Mouse (Mus musculus) frontal cortex, postnatal 36 days (tissue): ENCODE results near the gene Ptgs2.
A peak's percentile ranks its signal among the peaks of the same experiment; 100 is the strongest.

Experiments
- DNase-seq, 2 experiments: peaks; one replicate each; pipeline ENCODE4 v3.0.0; 2022; ENCODE audit warnings: low spot score in 2 of 2

Gene Ptgs2

GRCm38 (mm10) chr1:150099790-150100333, at the start of gene Ptgs2:
Gene Ptgs2 (plus strand): TSS chr1:150100031.
- DNase-seq = peak; percentile 64 to 66

DNA sequence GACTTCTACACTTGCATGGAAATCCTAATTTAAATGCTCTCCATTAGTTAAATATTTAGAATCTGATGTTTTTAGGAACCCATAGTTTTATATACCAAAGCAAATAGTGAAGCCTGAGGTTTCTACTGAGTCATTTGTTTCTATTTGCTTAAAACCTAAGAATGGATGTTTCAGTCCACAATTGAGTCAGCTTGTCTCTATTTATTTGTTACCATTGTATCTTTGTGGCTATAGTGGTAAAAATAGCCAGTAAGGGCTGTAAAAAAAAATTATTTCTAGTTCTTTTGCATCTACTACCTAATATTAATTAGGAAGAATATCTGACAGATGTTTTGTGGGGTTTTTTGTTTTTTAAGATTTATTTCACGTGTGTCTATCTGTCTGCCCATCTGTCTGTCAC, 49.6 kb upstream of the Ptgs2 start:
- DNase-seq = no peak

- no peak for DNase-seq
These were observed 34.1 kb upstream of the Ptgs2 start for GRCm38 (mm10) chr1:150065684-150066083.

GRCm38 (mm10) chr1:150072880-150073279, 27.0 kb upstream of the Ptgs2 start:
- no peak for DNase-seq

DNA sequence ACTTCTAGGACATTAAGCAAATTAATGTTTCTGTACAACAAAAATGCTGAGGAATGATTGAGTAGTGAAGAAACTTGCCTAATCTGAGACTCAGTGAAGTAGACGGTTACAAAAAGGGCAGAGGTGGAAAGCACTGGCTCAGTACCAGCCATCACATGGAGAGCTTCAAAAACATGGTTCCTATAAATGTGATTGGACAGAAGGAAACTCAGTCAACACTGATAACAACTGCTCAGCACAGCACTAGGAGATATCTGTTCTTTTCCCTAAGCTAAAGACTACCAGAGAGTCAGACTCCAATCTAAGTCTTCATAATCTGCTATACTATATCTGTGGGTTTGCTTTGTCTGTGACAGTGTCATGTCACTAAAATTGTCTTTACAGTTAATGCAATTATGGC, 25.2 kb upstream of the Ptgs2 start:
- DNase-seq = no peak

- peak; percentile 24 to 30 for DNase-seq
These were observed 10.7 kb upstream of the Ptgs2 start for GRCm38 (mm10) chr1:150089040-150089692.

DNA sequence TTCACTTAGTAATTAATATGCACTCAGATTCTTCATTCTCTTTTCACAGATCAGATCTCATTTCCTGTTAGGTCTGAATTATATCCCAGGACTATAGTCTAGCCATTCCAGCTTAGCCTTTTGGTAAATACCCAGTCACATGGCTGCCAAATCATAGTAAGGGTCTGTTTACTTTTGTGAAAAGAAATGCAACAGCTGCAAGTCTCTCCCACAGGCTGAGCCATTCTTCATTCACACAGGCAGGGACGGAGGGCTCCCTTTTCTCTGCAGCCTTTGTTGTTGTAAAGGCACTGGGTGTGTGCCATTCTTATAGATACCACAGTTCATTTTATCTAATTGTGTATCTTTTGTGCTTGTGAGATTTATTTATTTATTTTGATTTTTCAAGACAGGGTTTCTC, 9.6 kb upstream of the Ptgs2 start:
- no peak for DNase-seq

GRCm38 (mm10) chr1:150097036-150097435, 2.8 kb upstream of the Ptgs2 start:
- DNase-seq = no peak

- no peak for DNase-seq
These were observed 2.1 kb upstream of the Ptgs2 start for GRCm38 (mm10) chr1:150097721-150098120.

DNA sequence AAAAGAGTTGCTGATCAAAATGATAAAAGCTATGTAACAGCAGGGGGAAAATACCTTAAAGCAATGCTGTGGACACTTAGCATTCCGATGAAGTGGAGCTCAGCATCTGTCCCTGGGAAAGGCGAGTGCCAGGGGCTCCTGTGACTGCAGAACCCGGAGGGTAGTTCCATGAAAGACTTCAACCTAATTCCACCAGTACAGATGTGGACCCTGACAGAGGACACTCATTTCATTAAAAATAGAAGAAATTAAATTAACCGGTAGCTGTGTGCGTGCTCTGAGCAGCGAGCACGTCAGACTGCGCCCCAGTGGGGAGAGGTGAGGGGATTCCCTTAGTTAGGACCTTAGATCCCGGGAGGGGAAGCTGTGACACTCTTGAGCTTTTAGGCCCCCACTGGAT, 457 bp upstream of the Ptgs2 start:
- DNase-seq = no peak

- no peak for DNase-seq
These were observed 4.4 kb downstream of the Ptgs2 start for GRCm38 (mm10) chr1:150104228-150104720.

- no peak for DNase-seq
These were observed 6.9 kb downstream of the Ptgs2 start for GRCm38 (mm10) chr1:150106736-150107135.

DNA sequence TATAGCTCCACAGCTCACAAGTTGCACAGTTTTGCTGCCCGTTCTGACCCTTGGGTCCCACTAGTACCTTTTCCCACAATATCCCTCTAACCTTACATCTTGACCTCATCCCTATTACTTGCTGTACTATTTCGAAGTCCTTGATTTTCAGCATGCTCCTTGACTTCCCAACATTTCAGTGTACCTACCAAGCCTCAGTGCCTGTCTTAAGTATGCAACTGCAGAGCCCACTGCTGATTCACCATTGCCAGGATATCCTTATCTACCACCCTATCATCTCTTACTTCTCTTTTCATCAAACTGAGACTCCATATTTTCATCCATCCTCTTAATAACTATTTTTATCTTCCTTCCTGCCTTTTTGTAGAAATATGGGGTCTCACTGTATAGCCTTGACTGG, 9.8 kb downstream of the Ptgs2 start:
- no peak for DNase-seq

DNA sequence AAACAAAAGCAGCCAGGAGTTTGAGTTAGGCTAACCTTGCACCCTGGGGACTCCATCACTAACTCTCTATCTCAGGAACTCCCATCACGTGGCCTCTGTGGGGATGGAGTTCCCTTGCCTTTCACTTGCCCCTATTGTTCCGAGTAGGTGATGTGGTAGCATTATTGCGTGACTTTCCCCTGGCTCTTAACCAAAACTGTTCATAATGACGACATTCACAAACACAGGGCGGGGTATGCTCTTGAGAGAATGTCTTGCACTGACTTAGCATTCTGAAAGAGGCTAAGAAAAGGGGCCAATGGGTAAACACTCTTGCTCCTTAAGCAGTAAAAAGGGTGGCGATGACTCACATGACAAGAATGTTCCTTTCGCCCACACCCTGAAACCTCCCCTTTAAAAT, 15.5 kb downstream of the Ptgs2 start:
- no peak for DNase-seq

DNA sequence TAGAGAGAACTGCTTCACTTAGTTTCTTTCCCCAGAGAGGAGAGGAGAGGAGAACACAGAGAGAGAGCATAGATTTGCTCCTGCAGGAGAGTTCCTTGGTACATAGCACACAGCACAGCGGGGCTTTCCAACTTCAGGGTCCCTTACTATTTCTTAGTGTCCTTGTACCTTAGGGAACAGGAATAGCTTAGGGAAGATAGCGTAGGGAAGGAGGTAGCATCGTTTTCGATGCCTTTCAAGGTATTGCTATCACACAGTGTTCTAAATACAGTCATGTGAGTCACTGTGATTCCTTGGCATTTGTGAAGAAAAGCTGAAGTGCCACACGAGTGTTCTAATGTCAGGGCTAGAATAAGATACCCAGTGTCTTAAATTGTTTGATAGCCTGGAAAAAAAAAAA, 18.5 kb downstream of the Ptgs2 start:
- peak in 1 of 2 experiments; percentile 17 for DNase-seq

GRCm38 (mm10) chr1:150125568-150125967, 25.7 kb downstream of the Ptgs2 start:
- DNase-seq = no peak

- DNase-seq = no peak
These were observed 30.2 kb downstream of the Ptgs2 start for GRCm38 (mm10) chr1:150130070-150130469.

- no peak for DNase-seq
These were observed 30.9 kb downstream of the Ptgs2 start for GRCm38 (mm10) chr1:150130586-150131275.

DNA sequence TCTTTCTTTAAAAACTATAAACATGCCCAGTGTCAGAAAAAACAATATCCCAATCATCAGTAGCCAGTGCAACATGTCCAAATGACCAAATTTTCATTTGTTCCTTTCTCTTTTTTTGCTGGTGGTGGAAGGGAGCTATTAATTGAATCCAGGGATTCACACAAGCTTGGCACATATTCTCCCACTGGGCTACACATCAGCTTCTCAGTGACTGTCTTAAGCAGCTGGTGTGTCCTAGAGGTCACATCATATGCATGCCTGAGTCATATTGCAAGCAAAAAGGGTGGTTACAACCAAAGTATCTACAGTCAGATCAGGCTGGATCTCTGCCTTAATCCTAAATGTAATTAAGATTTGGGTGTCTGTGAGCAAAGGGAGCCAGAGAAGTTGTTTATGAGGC, 35.5 kb downstream of the Ptgs2 start:
- no peak for DNase-seq

GRCm38 (mm10) chr1:150139730-150140129, 39.9 kb downstream of the Ptgs2 start:
- DNase-seq = no peak

DNA sequence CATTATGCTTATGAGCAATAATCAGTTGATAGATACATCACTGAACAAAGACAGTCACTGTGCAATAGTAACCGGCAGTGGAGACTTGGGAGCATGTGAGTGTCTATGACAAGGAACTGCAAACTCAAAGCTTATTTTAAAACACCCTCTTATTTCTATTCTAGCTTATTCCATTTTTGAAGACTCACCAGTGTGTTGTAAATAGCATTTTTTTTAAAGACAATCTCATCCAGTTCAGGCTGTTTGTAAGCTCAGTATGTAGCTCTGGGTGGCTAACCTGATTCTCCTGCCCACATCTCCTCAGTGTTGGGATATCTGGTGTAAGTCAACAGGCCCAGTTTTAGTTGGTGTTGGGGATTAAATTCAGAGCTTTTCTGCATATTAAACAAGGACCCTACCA, 42.1 kb downstream of the Ptgs2 start:
- DNase-seq = peak in 1 of 2 experiments; percentile 12

DNA sequence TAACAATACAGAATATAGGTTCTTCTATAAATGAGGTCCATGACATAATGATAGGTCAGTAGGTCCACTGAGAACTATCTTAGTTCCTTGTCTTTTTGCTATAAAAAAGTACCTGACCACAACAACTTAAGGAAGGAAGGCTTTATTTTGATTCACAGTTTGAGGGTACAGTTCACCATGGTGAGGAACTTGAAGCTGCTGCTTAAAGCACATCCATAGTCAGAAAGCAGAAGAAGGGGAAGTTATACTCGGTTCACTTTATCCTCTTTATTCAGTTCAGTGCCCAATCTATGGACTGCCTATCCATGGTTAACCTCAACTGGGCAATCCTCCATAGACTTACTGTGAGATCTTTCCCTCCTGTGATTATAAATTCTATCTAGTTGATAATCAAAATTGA, 43.7 kb downstream of the Ptgs2 start:
- DNase-seq = no peak

- no peak for DNase-seq
These were observed 45.2 kb downstream of the Ptgs2 start for GRCm38 (mm10) chr1:150145049-150145448.
